Mouse (Mus musculus) ZHBTc4 (cell line): Measurements from ENCODE around the gene Ttf1.
A peak's percentile ranks its signal among the peaks of the same experiment; 100 is the strongest.

Experiments
- DNase-seq: peaks from one replicate; pipeline ENCODE4 v3.0.0-alpha.2; 2011; ENCODE audit warnings: low read depth, low spot score

The Ttf1 gene

DNA sequence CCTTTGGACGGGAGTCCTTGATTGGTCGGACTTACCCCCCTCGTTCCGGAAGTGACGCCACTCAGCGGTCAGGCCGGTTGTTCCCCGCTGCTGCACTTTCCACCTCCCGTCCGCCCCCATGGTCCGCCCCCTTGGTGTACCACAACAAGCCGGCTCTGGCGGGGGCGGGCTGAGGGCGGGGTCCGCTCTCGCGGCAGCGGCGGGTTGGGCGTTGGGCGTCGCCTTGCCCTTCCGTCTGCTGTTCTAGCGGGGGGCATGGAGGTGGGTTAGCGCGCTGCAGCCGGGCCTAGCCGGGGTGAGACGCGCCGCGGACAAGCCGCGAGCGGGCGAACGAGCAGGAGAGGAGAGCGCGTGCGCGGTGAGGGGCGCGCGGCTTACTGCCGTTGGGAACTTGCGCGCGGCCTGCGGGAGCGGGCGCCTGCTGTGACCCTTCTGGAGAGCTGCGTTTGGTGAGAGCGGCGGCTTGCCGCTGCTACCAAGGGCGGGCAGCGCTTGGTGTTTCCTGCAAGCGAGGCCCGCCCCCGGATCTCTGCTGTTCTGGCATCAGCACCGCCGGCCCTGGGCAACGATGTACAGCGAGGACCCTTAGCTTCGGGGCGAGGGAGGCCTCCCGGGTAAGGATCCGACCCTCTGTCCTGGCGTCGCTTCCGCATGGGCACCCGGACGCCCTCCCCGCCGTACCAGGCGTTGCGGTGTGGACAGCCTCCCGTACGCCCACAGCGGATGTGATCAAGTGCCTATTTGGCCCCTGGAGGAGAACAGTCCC lies 65.1 kb downstream of the Ttf1 start:
- DNase-seq: peak; percentile 100

DNA sequence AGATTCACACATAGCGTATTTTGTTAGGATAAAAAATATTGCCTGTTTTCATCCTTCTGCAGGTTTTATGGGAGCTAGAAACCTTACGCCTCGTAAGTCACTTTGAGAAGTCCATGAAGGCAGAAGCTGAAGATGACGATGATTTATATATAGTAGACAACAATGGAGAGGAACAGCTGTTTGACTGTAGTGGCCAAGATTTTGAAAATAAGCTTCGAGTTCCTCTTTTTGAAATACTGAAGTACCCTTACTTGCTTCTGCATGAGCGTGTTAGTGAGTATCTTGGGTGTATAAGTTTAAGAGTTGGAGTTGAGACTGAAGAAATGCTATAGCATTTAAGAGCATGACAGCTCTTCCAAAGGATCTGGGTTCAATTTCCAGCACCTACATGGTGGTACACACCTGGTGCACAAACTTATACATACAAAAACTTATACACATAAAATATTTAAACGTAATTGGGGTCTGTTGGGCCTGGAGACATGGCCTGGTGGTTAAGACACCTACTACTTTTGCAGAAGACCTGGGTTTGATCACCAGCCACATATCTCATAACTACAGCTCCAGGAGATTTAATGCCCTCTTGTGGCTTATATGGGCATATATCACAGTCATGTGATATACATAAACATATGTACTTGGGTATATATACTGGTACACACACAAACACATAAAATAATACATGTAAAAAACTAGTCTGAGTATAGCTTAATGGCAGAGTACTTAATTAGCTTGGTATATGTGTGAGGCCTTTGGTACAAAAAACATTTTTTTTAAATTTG lies 70.2 kb downstream of the Ttf1 start:
- DNase-seq: no peak

DNA sequence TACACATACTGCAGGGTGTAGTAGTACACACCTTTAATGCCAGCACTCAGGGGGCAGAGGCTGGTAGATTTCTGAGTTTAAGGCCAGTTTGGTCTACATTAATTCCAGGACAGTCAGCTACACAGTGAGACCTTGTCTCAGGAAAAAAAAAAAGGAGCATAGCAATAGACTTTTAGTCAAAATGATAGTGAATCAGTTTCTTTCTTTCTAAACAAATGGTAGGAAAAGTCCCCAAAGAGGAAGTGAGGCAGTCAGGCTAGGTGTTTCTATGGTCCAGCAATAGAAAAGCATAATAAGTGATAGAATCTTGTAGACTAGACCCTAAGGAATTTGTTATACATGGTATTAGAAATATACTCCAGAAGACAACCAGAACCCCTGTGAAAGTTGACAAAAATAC lies 75.1 kb downstream of the Ttf1 start:
- DNase-seq: no peak
